19 mouse cellular contexts compared by ENCODE assay signal in the genomic region with DNA sequence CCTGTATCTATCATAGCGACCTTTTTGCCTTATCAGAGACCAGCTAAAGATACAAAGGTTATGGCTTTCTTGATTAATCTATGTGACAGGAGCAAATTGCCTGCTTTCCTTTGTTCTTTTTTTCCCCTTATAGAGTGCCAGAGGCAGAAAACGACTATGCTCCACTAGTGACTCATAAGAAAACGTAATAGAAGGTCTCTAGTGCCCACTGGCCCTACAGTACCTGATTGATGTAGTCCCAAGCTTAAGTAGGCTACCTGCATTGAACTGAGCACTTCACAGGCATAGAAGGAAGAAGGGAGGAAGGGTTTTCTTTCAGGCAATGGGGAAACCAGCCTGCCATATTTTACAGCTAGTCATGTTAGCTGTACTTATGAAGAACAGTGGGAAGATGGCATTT.
"Had no signal": no experiment of that assay in that cellular context is flagged by ENCODE, and none has a peak within 500 bp of the region (broad histone marks: within the 10 kb centered on the region; RNA-seq: fewer than 3 reads in every experiment).

No protein-coding gene starts in this region.

- H3K9me3 ChIP-seq: intestine, embryonic 15.5 days; kidney, embryonic 15.5 days; limb, embryonic 12.5 days; limb, embryonic 15.5 days; neural tube, embryonic 13.5 days had no signal

- H3K27me3 ChIP-seq: intestine, embryonic 15.5 days; kidney, embryonic 15.5 days; limb, embryonic 12.5 days; limb, embryonic 15.5 days; neural tube, embryonic 13.5 days had no signal

- H3K27ac ChIP-seq: intestine, embryonic 15.5 days; kidney, embryonic 15.5 days; limb, embryonic 12.5 days; limb, embryonic 15.5 days; liver, embryonic 14.5 days; macrophage; neural tube, embryonic 13.5 days had no signal

- ATAC-seq: intestine, embryonic 15.5 days; liver, postnatal 0 days; lung, postnatal 0 days had no signal

- H3K4me3 ChIP-seq: intestine, embryonic 15.5 days; kidney, embryonic 15.5 days; limb, embryonic 12.5 days; limb, embryonic 15.5 days; neural tube, embryonic 13.5 days had no signal

- DNase-seq: kidney, adult 11 months; kidney, adult 8-10 months; kidney, postnatal 10 days; kidney, postnatal 36 days; left cerebral cortex, postnatal 4 days; liver, postnatal 0 days; lung, embryonic 14.5 days; right cerebral cortex, postnatal 25 days; thymus, adult 18-20 months; thymus, postnatal 36 days had no signal

- H3K4me1 ChIP-seq: intestine, embryonic 15.5 days; kidney, embryonic 15.5 days; limb, embryonic 12.5 days; limb, embryonic 15.5 days; neural tube, embryonic 13.5 days had no signal

- H3K36me3 ChIP-seq: intestine, embryonic 15.5 days; kidney, embryonic 15.5 days; limb, embryonic 12.5 days; limb, embryonic 15.5 days; neural tube, embryonic 13.5 days had no signal

- H3K9ac ChIP-seq: intestine, embryonic 15.5 days; kidney, embryonic 15.5 days; limb, embryonic 12.5 days; limb, embryonic 15.5 days; liver, embryonic 14.5 days; liver, postnatal 0 days; lung, embryonic 14.5 days; neural tube, embryonic 13.5 days had no signal

- H3K4me2 ChIP-seq: intestine, embryonic 15.5 days; kidney, embryonic 15.5 days; limb, embryonic 12.5 days; limb, embryonic 15.5 days; liver, embryonic 11.5 days; lung, embryonic 14.5 days; neural tube, embryonic 13.5 days had no signal
